Mouse (Mus musculus) MEL (cell line): Measurements from ENCODE around the gene Gm21985. TPM values are rescaled to one million over a fixed set of nuclear protein-coding genes. Genes with fewer than 3 reads are reported as not detected.

Experiments
- DNase-seq: peaks from one replicate; pipeline ENCODE4 v3.0.0; 2011; ENCODE audit warnings: low read depth, low spot score
- H3K27ac ChIP-seq: 2 replicates; pipeline ENCODE4 v1.5.1; 2012; ENCODE audit warnings: low read depth, mild to moderate bottlenecking, control low read depth, low read length, moderate library complexity; ENCODE audit not compliant: control insufficient read depth
- H3K27me3 ChIP-seq, 2 experiments: fragments of 150-350 bp in 1 of 2; sonication (generic) in 1 of 2; 2 replicates each; pipeline ENCODE4 v1.6.1; 2012; ENCODE audit warnings: low read length in 2 of 2, mild to moderate bottlenecking in 2 of 2, improper control_type of control experiment in 1 of 2, moderate library complexity in 1 of 2; ENCODE audit not compliant: insufficient read depth in 2 of 2, control insufficient read depth in 1 of 2
- H3K36me3 ChIP-seq, 2 experiments: 2 replicates each; pipeline ENCODE4 v1.6.1; 2012 to 2014; ENCODE audit warnings: low read length in 2 of 2, improper control_type of control experiment in 1 of 2, inconsistent platforms in 1 of 2, mild to moderate bottlenecking in 1 of 2; ENCODE audit not compliant: insufficient read depth in 2 of 2, control insufficient read depth in 1 of 2
- H3K4me1 ChIP-seq, 2 experiments: fragments of 150-350 bp in 1 of 2; sonication (generic) in 1 of 2; 2 replicates each; pipeline ENCODE4 v1.6.1; 2012; ENCODE audit warnings: low read length in 2 of 2, improper control_type of control experiment in 1 of 2, mild to moderate bottlenecking in 1 of 2; ENCODE audit not compliant: insufficient read depth in 2 of 2, control insufficient read depth in 1 of 2
- H3K4me3 ChIP-seq, 2 experiments: fragments of 150-350 bp in 1 of 2; sonication (generic) in 1 of 2; 2 replicates each; pipeline ENCODE4 v1.5.1; 2012; ENCODE audit warnings: low read depth in 2 of 2, low read length in 2 of 2, mild to moderate bottlenecking in 2 of 2, moderate library complexity in 2 of 2, control low read depth in 1 of 2, improper control_type of control experiment in 1 of 2; ENCODE audit not compliant: control insufficient read depth in 1 of 2, insufficient read depth in 1 of 2
- H3K79me2 ChIP-seq: 2 replicates; pipeline ENCODE4 v1.6.1; 2012; ENCODE audit warnings: mild to moderate bottlenecking, low read length, moderate library complexity; ENCODE audit not compliant: control insufficient read depth, poor library complexity, insufficient read depth
- H3K9ac ChIP-seq: 2 replicates; pipeline ENCODE4 v1.6.1; 2012; ENCODE audit warnings: low read depth, mild to moderate bottlenecking, control low read depth, low read length, moderate library complexity; ENCODE audit not compliant: control insufficient read depth, poor library complexity, severe bottlenecking
- H3K9me3 ChIP-seq: fragments of 150-350 bp; sonication (generic); replicated peaks from 2 replicates; pipeline ENCODE4 v1.6.1; 2012; ENCODE audit warnings: mild to moderate bottlenecking, low read length, improper control_type of control experiment, moderate library complexity; ENCODE audit not compliant: insufficient read depth
- BHLHE40 ChIP-seq: IDR thresholded peaks from 2 replicates; pipeline ENCODE4 v1.6.1; 2012; ENCODE audit warnings: low read depth, mild to moderate bottlenecking, inconsistent platforms, low read length, improper control_type of control experiment, borderline replicate concordance
- CHD2 ChIP-seq: IDR thresholded peaks from 2 replicates; pipeline ENCODE4 v1.6.1; 2011; ENCODE audit warnings: low read length, improper control_type of control experiment
- CTCF ChIP-seq, 3 experiments: IDR thresholded peaks in 2 of 3; conservative IDR thresholded peaks in 1 of 3; 2 replicates each; pipeline ENCODE4 v1.5.1; 2011 to 2012; ENCODE audit warnings: low read length in 3 of 3, low read depth in 2 of 3, mild to moderate bottlenecking in 2 of 3, improper control_type of control experiment in 1 of 3, inconsistent platforms in 1 of 3, mixed read lengths in 1 of 3, moderate library complexity in 1 of 3; ENCODE audit not compliant: control insufficient read depth in 1 of 3, insufficient read depth in 1 of 3, poor library complexity in 1 of 3, severe bottlenecking in 1 of 3
- E2F4 ChIP-seq: IDR thresholded peaks from 2 replicates; pipeline ENCODE4 v1.6.1; 2011; ENCODE audit warnings: low read depth, low read length, improper control_type of control experiment, borderline replicate concordance
- JUND ChIP-seq: IDR thresholded peaks from 2 replicates; pipeline ENCODE4 v1.6.1; 2011; ENCODE audit warnings: low read depth, mild to moderate bottlenecking, improper control_type of control experiment, low read length
- KAT2A ChIP-seq: conservative IDR thresholded peaks from 2 replicates; pipeline ENCODE4 v1.6.1; 2012; ENCODE audit warnings: low read depth, low read length, improper control_type of control experiment, inconsistent platforms
- MAFK ChIP-seq: IDR thresholded peaks from 2 replicates; pipeline ENCODE4 v1.6.1; 2011; ENCODE audit warnings: low read depth, mild to moderate bottlenecking, low read length, improper control_type of control experiment, borderline replicate concordance
- MAX ChIP-seq: IDR thresholded peaks from 2 replicates; pipeline ENCODE4 v1.6.1; 2011; ENCODE audit warnings: low read length, improper control_type of control experiment
- MAZ ChIP-seq: IDR thresholded peaks from 2 replicates; pipeline ENCODE4 v1.6.1; 2012; ENCODE audit warnings: low read depth, mild to moderate bottlenecking, inconsistent platforms, low read length, improper control_type of control experiment
- MXI1 ChIP-seq: IDR thresholded peaks from 2 replicates; pipeline ENCODE4 v1.6.1; 2011; ENCODE audit warnings: mild to moderate bottlenecking, low read depth, low read length, improper control_type of control experiment
- MYB ChIP-seq: IDR thresholded peaks from 2 replicates; pipeline ENCODE4 v1.6.1; 2011; ENCODE audit warnings: mild to moderate bottlenecking, low read depth, low read length, improper control_type of control experiment
- MYC ChIP-seq: IDR thresholded peaks from 2 replicates; pipeline ENCODE4 v1.6.1; 2011; ENCODE audit warnings: low read depth, mild to moderate bottlenecking, low read length, improper control_type of control experiment, moderate library complexity
- NELFE ChIP-seq: IDR thresholded peaks from 2 replicates; pipeline ENCODE4 v1.6.1; 2011; ENCODE audit warnings: low read depth, low read length, improper control_type of control experiment
- POLR2A ChIP-seq, 2 experiments: IDR thresholded peaks; 2 replicates each; pipeline ENCODE4 v1.6.1; 2011 to 2012; ENCODE audit warnings: low read length in 2 of 2, mild to moderate bottlenecking in 2 of 2, control low read depth in 1 of 2, improper control_type of control experiment in 1 of 2, low read depth in 1 of 2, moderate library complexity in 1 of 2; ENCODE audit not compliant: control insufficient read depth in 1 of 2, insufficient read depth in 1 of 2, poor library complexity in 1 of 2
- SMC3 ChIP-seq: IDR thresholded peaks from 2 replicates; pipeline ENCODE4 v1.6.1; 2011; ENCODE audit warnings: low read depth, low read length, improper control_type of control experiment
- TAL1 ChIP-seq: IDR thresholded peaks from 2 replicates; pipeline ENCODE4 v1.6.1; 2012; ENCODE audit warnings: mild to moderate bottlenecking, inconsistent platforms, low read length, moderate library complexity, mixed read lengths
- TCF12 ChIP-seq: IDR thresholded peaks from 2 replicates; pipeline ENCODE4 v1.6.1; 2014; ENCODE audit warnings: low read depth, mild to moderate bottlenecking, inconsistent platforms, low read length, improper control_type of control experiment, moderate library complexity
- UBTF ChIP-seq: IDR thresholded peaks from 2 replicates; pipeline ENCODE4 v1.6.1; 2012; ENCODE audit warnings: low read depth, mild to moderate bottlenecking, inconsistent platforms, low read length, improper control_type of control experiment, moderate library complexity, borderline replicate concordance; ENCODE audit not compliant: insufficient read depth
- ZC3H11A ChIP-seq: IDR thresholded peaks from 2 replicates; pipeline ENCODE4 v1.6.1; 2012; ENCODE audit warnings: low read depth, mild to moderate bottlenecking, inconsistent platforms, low read length, improper control_type of control experiment
- ZKSCAN1 ChIP-seq: IDR thresholded peaks from 2 replicates; pipeline ENCODE4 v1.6.1; 2012; ENCODE audit warnings: low read depth, mild to moderate bottlenecking, inconsistent platforms, low read length, improper control_type of control experiment, moderate library complexity
- polyA plus RNA-seq, 2 experiments: library from polyadenylated mRNA; stranded (reverse) in 1 of 2; unstranded in 1 of 2; fragments of >175 nt in 1 of 2; fragments of >200 nt in 1 of 2; gene quantifications; 2 replicates each; pipeline versions ENCODE4 v1.2.1 to v1.2.4; 2012; ENCODE audit warnings: low replicate concordance in 2 of 2, low read depth in 1 of 2; ENCODE audit not compliant: insufficient read length in 2 of 2, insufficient read depth in 1 of 2, missing spikeins in 1 of 2
- total RNA-seq: library from RNA; depleted of rRNA; stranded (reverse); fragments of 300-350 nt; gene quantifications from 2 replicates; pipeline ENCODE4 v1.2.3, GENCODE M21; 2012

The Gm21985 gene
- total and polyA plus RNA-seq, 3 experiments, result 0.04 TPM; not detected in 2

- Histone ChIP-seq H3K27ac (no peak overlapping the region), H3K36me3 (peaks cover 3 to 35% of the 10 kb centered on the region in 2 experiments; a peak in 3 of 4 replicates), H3K79me2 (0 out of 2 replicates have a peak, but pooled peaks cover under 1% of the 10 kb centered on the region), H3K4me3 (no peak overlapping the region), H3K9ac (no peak overlapping the region), H3K9me3 (no peaks in the 10 kb centered on the region), H3K27me3 (no peaks in the 10 kb centered on the region), H3K4me1 (no peaks in the 10 kb centered on the region)
- no peak for DNase-seq
- peak in 1 of 2 experiments; percentile 38; a peak in 1 of 4 replicates for TF ChIP-seq POLR2A (IDR thresholded peaks at IDR 0.05; ENCODE audit: control insufficient read depth in 1 of 2, insufficient read depth in 1 of 2, low read depth in 1 of 2, low read length in 2 of 2, poor library complexity in 1 of 2)
- no peak for TF ChIP-seq NELFE
Observed at GRCm38 (mm10) chr2:112360012-112360780, 94.1 kb downstream of the Gm21985 start.

DNA sequence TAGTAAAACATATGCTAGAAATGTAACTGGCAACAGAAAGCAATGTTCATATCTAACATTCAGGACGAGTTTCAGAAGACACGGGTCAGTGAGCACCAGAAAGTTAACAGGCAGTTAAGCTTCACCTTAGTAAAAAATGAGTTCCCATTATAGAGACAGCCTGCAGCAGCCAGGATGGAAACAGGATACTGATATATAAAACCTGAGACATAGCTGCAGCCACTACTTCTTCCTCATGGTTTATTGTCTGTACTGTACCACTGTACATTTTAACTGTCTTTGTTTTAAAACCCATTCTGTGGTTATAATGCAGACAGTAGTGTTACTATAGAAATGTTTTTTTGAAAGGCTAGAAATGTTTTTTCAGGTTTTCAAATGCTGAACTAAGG lies 94.7 kb downstream of the Gm21985 start:
- Histone ChIP-seq H3K9me3 (no peaks in the 10 kb centered on the region), H3K27me3 (no peaks in the 10 kb centered on the region), H3K36me3 (peaks cover 3 to 36% of the 10 kb centered on the region in 2 experiments; a peak in 3 of 4 replicates), H3K9ac (no peak overlapping the region), H3K27ac (no peak overlapping the region), H3K4me3 (no peak overlapping the region), H3K79me2 (peaks cover 3% of the 10 kb centered on the region; the same call in 1 of the 2 replicates), H3K4me1 (no peaks in the 10 kb centered on the region)
- DNase-seq, result no peak
- TF ChIP-seq TCF12 (no peak), BHLHE40 (no peak), KAT2A (no peak), ZKSCAN1 (no peak), MYC (no peak)

- no peak overlapping the region for H3K27ac ChIP-seq
- H3K9me3 ChIP-seq, result no peaks in the 10 kb centered on the region
- peak; percentile 49 for DNase-seq
- TF ChIP-seq CTCF (IDR thresholded peaks at IDR 0.05 in 2 of 3, conservative IDR thresholded peaks at IDR 0.05 in 1 of 3; ENCODE audit: control insufficient read depth in 1 of 3, insufficient read depth in 1 of 3, low read depth in 2 of 3, low read length in 3 of 3, poor library complexity in 1 of 3, severe bottlenecking in 1 of 3), result no peak
- TF ChIP-seq NELFE, result no peak
- TF ChIP-seq E2F4, result no peak
- no peak for TF ChIP-seq ZC3H11A
- TF ChIP-seq KAT2A, result no peak
- no peak for TF ChIP-seq MAFK
- TF ChIP-seq MYB, result no peak
- TF ChIP-seq MAZ, result no peak
- TF ChIP-seq TAL1, result no peak
- no peak for TF ChIP-seq UBTF
- TF ChIP-seq MXI1, result no peak
- TF ChIP-seq JUND, result no peak
- TF ChIP-seq MAX, result no peak
- no peak for TF ChIP-seq CHD2
- no peak for TF ChIP-seq SMC3
- no peak for TF ChIP-seq POLR2A (IDR thresholded peaks at IDR 0.05; ENCODE audit: control insufficient read depth in 1 of 2, insufficient read depth in 1 of 2, low read depth in 1 of 2, low read length in 2 of 2, poor library complexity in 1 of 2)
- TF ChIP-seq TCF12, result no peak
- no peaks in the 10 kb centered on the region for H3K27me3 ChIP-seq
- H3K4me3 ChIP-seq, result peak overlapping the region; percentile 84 to 92
- H3K9ac ChIP-seq, result peak overlapping the region; percentile 86
- peaks cover 9% of the 10 kb centered on the region in 2 experiments for H3K4me1 ChIP-seq
- peaks cover 20% of the 10 kb centered on the region for H3K79me2 ChIP-seq
- H3K36me3 ChIP-seq, result peaks cover 13 to 15% of the 10 kb centered on the region in 2 experiments
Observed at GRCm38 (mm10) chr2:112367222-112367621, 101.1 kb downstream of the Gm21985 start.
